In genomic region chr19:5770311-5770710, GRCm38 (mm10) we compare ENCODE assay signal across 8 mouse cellular contexts. TPM values are rescaled to one million over a fixed set of nuclear protein-coding genes. Genes with fewer than 3 reads are reported as not detected.
A peak's percentile ranks its signal among the peaks of the same experiment; 100 is the strongest.
DNase-seq lines count a peak whose midpoint lies in the region; ATAC-seq and TF ChIP-seq lines count a peak whose summit lies in the region.

No protein-coding gene starts in this region.

- peak overlapping the region; percentile 64 for H3K4me2 ChIP-seq in limb, embryonic 14.5 days (replicated peaks; ENCODE audit: low read depth, low read length, severe bottlenecking)
- peak overlapping the region; percentile 75 for H3K4me2 ChIP-seq in stomach, embryonic 15.5 days

- no peaks in the 10 kb centered on the region for H3K27me3 ChIP-seq in cerebellum, adult 2 months (ENCODE audit: control insufficient read depth, insufficient read depth, low read length)
- H3K27me3 ChIP-seq in spleen, adult 2 months (ENCODE audit: control insufficient read depth, insufficient read depth, low read length), result no peaks in the 10 kb centered on the region
- peaks cover 3% of the 10 kb centered on the region; the same call in 1 of the 2 replicates for H3K27me3 ChIP-seq in limb, embryonic 14.5 days (ENCODE audit: control insufficient read depth, insufficient read depth, low read length)
- H3K27me3 ChIP-seq in stomach, embryonic 15.5 days (replicated peaks), result no peaks in the 10 kb centered on the region

- TF ChIP-seq CTCF in cerebellum, adult 2 months (IDR thresholded peaks at IDR 0.05; ENCODE audit: borderline replicate concordance, insufficient read depth, low read depth, low read length), result no peak
- no peak for TF ChIP-seq CTCF in spleen, adult 2 months (IDR thresholded peaks at IDR 0.05; ENCODE audit: extremely low read depth, insufficient read depth, insufficient read length, insufficient replicate concordance)

- peaks cover 20% of the 10 kb centered on the region for H3K4me1 ChIP-seq in cerebellum, adult 2 months (ENCODE audit: control insufficient read depth, insufficient read depth, low read length)
- peaks cover 7% of the 10 kb centered on the region; the same call in 1 of the 2 replicates for H3K4me1 ChIP-seq in spleen, adult 2 months (ENCODE audit: control insufficient read depth, insufficient read depth, insufficient read length)
- H3K4me1 ChIP-seq in limb, embryonic 14.5 days (ENCODE audit: control insufficient read depth, insufficient read depth, low read length), result peaks cover 9% of the 10 kb centered on the region
- peaks cover 15% of the 10 kb centered on the region for H3K4me1 ChIP-seq in stomach, embryonic 15.5 days

- no peak for DNase-seq in cerebellum, adult 2 months
- DNase-seq in cerebellum, postnatal 36 days, result no peak
- DNase-seq in spleen, adult 2 months (ENCODE audit: low read depth in 1 of 2, low spot score in 2 of 2), result no peak
- no peak for DNase-seq in spleen, postnatal 14 days (ENCODE audit: low spot score in 2 of 2)
- DNase-seq in limb, embryonic 14.5 days (ENCODE audit: low spot score), result no peak
- no peak for DNase-seq in retina, embryonic 14.5 days (ENCODE audit: low spot score)
- DNase-seq in urinary bladder, postnatal 36 days (ENCODE audit: low spot score in 2 of 2), result no peak

- WGBS in cerebellum, adult 2 months, result 17% methylated on average over 9 of the region's 9 CpGs
- 39% methylated on average over 9 of the region's 9 CpGs for WGBS in spleen, adult 2 months
- 42% methylated on average over 9 of the region's 9 CpGs for WGBS in limb, embryonic 14.5 days
- 32% methylated on average over 9 of the region's 9 CpGs for WGBS in stomach, embryonic 15.5 days

- peak overlapping the region; percentile 87 for H3K9ac ChIP-seq in limb, embryonic 14.5 days (ENCODE audit: low read depth, low read length, severe bottlenecking)
- H3K9ac ChIP-seq in stomach, embryonic 15.5 days, result peak overlapping the region; percentile 95

- H3K9me3 ChIP-seq in limb, embryonic 14.5 days (ENCODE audit: control insufficient read depth, low read length), result no peaks in the 10 kb centered on the region
- no peaks in the 10 kb centered on the region for H3K9me3 ChIP-seq in stomach, embryonic 15.5 days

- peak overlapping the region; percentile 96 for H3K4me3 ChIP-seq in cerebellum, adult 2 months (replicated peaks; ENCODE audit: insufficient read depth, low read depth, low read length)
- peak overlapping the region; percentile 85; the same call in 1 of the 2 replicates for H3K4me3 ChIP-seq in spleen, adult 2 months (ENCODE audit: extremely low read depth, insufficient read depth, insufficient read length)
- peak overlapping the region; percentile 76 for H3K4me3 ChIP-seq in limb, embryonic 14.5 days (replicated peaks; ENCODE audit: low read length)
- peak overlapping the region; percentile 81 for H3K4me3 ChIP-seq in stomach, embryonic 15.5 days (replicated peaks)

- no peak for ATAC-seq in limb, embryonic 14.5 days (ENCODE audit: low FRiP score, low read depth)
- ATAC-seq in stomach, embryonic 15.5 days (ENCODE audit: insufficient read depth, low FRiP score, low read depth), result no peak

- H3K27ac ChIP-seq in cerebellum, adult 2 months (ENCODE audit: insufficient read depth, low read length), result peak overlapping the region; percentile 84
- H3K27ac ChIP-seq in spleen, adult 2 months (ENCODE audit: insufficient read depth, low read length), result 0 out of 2 replicates have a peak overlapping the region, but pooled peaks have one; percentile 78
- no peak overlapping the region for H3K27ac ChIP-seq in limb, embryonic 14.5 days (replicated peaks; ENCODE audit: low read depth, low read length)
- peak overlapping the region; percentile 87; the same call in 1 of the 2 replicates for H3K27ac ChIP-seq in stomach, embryonic 15.5 days

- TF ChIP-seq POLR2A in cerebellum, adult 2 months (IDR thresholded peaks at IDR 0.05; ENCODE audit: borderline replicate concordance, insufficient read depth, low read length), result no peak
- no peak for TF ChIP-seq POLR2A in spleen, adult 2 months (IDR thresholded peaks at IDR 0.05; ENCODE audit: low read depth, low read length)
- no peak for TF ChIP-seq POLR2A in limb, embryonic 14.5 days (IDR thresholded peaks at IDR 0.05; ENCODE audit: borderline replicate concordance, extremely low read depth, insufficient read depth, insufficient read length)

- H3K36me3 ChIP-seq in spleen, adult 2 months (ENCODE audit: control insufficient read depth, insufficient read depth, low read length), result peaks cover 23% of the 10 kb centered on the region
- peaks cover 48% of the 10 kb centered on the region for H3K36me3 ChIP-seq in limb, embryonic 14.5 days (ENCODE audit: control insufficient read depth, insufficient read depth, low read length)
- H3K36me3 ChIP-seq in stomach, embryonic 15.5 days, result peaks cover 17% of the 10 kb centered on the region

RNA-seq across cellular contexts. Expression of gene Scyl1, which starts 0.9 kb away (rescaled TPM):
- polyA plus RNA-seq in cerebellum, adult 2 months (2012; rRNA removed), result 158 and 170 TPM in 2 replicates
- 65.4 and 68.0 TPM in 2 replicates for polyA plus RNA-seq in spleen, adult 2 months (2012; rRNA removed)
- 152 and 186 TPM in 2 replicates for polyA plus RNA-seq in limb, embryonic 14.5 days (2012; rRNA removed)
- 78.4 and 81.1 TPM in 2 replicates for polyA plus RNA-seq in limb, embryonic 14.5 days (2014; fragmentation: Nextera tagmentation; extraction: Ambion mirVana)
- polyA plus RNA-seq in stomach, embryonic 15.5 days (2015; fragmentation: Nextera tagmentation; extraction: Ambion mirVana), result 63.6 and 68.9 TPM in 2 replicates

RNA-seq across cellular contexts. Expression of gene Ltbp3, which starts 29.6 kb away (rescaled TPM):
- polyA plus RNA-seq in cerebellum, adult 2 months (2012; rRNA removed), result 165 and 175 TPM in 2 replicates
- 22.5 and 25.8 TPM in 2 replicates for polyA plus RNA-seq in spleen, adult 2 months (2012; rRNA removed)
- 341 and 441 TPM in 2 replicates for polyA plus RNA-seq in limb, embryonic 14.5 days (2012; rRNA removed)
- polyA plus RNA-seq in limb, embryonic 14.5 days (2014; fragmentation: Nextera tagmentation; extraction: Ambion mirVana), result 99.8 and 103 TPM in 2 replicates
- 27.1 and 30.6 TPM in 2 replicates for polyA plus RNA-seq in stomach, embryonic 15.5 days (2015; fragmentation: Nextera tagmentation; extraction: Ambion mirVana)

RNA-seq across cellular contexts. Expression of gene Fam89b, which starts 40.9 kb away (rescaled TPM):
- 65.2 and 65.9 TPM in 2 replicates for polyA plus RNA-seq in cerebellum, adult 2 months (2012; rRNA removed)
- polyA plus RNA-seq in spleen, adult 2 months (2012; rRNA removed), result 124 and 173 TPM in 2 replicates
- 169 and 253 TPM in 2 replicates for polyA plus RNA-seq in limb, embryonic 14.5 days (2012; rRNA removed)
- polyA plus RNA-seq in limb, embryonic 14.5 days (2014; fragmentation: Nextera tagmentation; extraction: Ambion mirVana), result 125 TPM in 2 replicates
- polyA plus RNA-seq in stomach, embryonic 15.5 days (2015; fragmentation: Nextera tagmentation; extraction: Ambion mirVana), result 76.4 and 81.5 TPM in 2 replicates

RNA-seq across cellular contexts. Expression of gene Ehbp1l1, which starts 44.2 kb away (rescaled TPM):
- polyA plus RNA-seq in cerebellum, adult 2 months (2012; rRNA removed), result 11.7 and 13.1 TPM in 2 replicates
- 94.6 and 101 TPM in 2 replicates for polyA plus RNA-seq in spleen, adult 2 months (2012; rRNA removed)
- polyA plus RNA-seq in limb, embryonic 14.5 days (2012; rRNA removed), result 51.0 and 51.1 TPM in 2 replicates
- 20.0 and 25.4 TPM in 2 replicates for polyA plus RNA-seq in limb, embryonic 14.5 days (2014; fragmentation: Nextera tagmentation; extraction: Ambion mirVana)
- polyA plus RNA-seq in stomach, embryonic 15.5 days (2015; fragmentation: Nextera tagmentation; extraction: Ambion mirVana), result 45.0 and 50.0 TPM in 2 replicates
